Mouse (Mus musculus) spleen, postnatal 0 days (tissue): ENCODE results near the gene Sesn1. TPM values are rescaled to one million over a fixed set of nuclear protein-coding genes. Genes with fewer than 3 reads are reported as not detected.

Experiments used
- polyA plus RNA-seq: library from polyadenylated mRNA; unstranded; fragments of >200 nt; fragmentation: Nextera tagmentation; extraction: Ambion mirVana; gene quantifications from 2 replicates; pipeline ENCODE4 v1.2.1, GENCODE M21; 2015

Gene Sesn1
- 27.6 and 29.1 TPM in 2 replicates for polyA plus RNA-seq

DNA sequence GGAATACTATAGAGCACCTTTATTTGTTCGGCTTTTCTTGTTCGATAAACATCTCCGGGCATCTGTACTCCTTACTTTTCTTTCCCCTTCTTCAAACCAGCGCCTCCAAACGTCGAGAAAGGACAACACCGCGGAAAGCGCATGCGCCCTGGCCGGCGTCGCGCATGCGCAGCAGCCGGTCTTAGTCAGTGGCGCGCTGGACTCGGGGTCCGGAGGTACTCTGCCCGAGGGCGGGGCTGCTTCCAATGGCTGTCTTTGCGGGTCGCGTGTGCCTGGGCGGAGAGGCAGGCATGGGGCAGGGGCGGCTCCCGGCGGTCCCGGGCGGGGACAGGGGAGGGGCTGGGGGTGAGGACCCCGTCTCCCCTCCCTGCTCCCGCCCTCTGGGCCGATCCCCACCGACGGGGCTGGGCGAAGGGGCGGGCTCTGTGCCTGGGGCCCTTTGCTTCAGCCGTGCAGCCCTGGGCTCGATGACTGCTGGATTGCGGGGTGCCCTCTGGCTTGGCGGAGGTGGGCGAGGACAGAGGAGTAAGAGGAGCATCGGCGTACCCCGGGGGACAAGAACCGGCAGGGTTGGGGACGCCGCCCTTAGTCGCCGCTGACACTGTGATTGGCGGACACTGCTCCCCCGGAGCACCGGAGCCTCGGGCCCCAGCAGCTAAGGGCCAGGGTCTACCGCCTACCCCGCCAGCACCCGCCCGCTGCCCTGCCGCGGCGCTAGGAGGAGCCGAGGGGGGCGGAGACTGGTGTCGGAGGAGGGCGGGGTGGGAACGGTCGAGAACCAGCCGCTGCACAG, at the start of gene Sesn1, which contains the start of gene Cep57l1:
Sesn1 (plus strand) TSS at position 165 of the 793 bp plus-strand sequence.
Cep57l1 (minus strand) TSS at position 101 of the 793 bp plus-strand sequence.

Other genes with a start within 250 kb of the Sesn1 start
- 0.16 TPM in 1 of 2 replicates, not detected in the other for gene Ccdc162, start 93.3 kb upstream of the Sesn1 start, polyA plus RNA-seq
- 15.7 and 16.3 TPM in 2 replicates for gene Cep57l1, start 64 bp upstream of the Sesn1 start, polyA plus RNA-seq
- 0.11 and 0.35 TPM in 2 replicates for gene Armc2, start 208.5 kb downstream of the Sesn1 start, polyA plus RNA-seq